ENCODE assay signal across 21 mouse cellular contexts in the genomic region with DNA sequence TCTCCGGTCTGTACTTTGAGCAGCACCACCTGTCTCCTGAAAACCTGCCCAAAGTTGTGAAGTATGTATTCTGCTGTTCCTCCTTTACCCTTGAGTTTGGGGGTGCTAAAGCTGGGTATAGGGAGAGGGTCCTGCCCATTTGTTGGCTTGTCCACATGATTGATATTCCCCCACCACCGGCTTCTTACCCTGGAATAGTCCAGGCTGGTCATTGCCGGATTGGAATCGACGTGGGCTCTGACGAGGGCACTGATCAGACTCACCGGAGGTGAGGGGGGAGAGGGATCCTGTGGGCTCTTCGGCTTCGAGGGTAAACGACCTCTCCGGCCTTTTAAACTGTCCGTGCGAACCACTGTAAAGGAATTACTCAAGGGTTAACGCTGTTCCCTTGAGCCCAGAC. TPM values are rescaled to one million over a fixed set of nuclear protein-coding genes. Genes with fewer than 3 reads are reported as not detected.
DNase-seq lines count a peak whose midpoint lies in the region; ATAC-seq and TF ChIP-seq lines count a peak whose summit lies in the region.
"Had no signal": no experiment of that assay in that cellular context is flagged by ENCODE, and none has a peak within 500 bp of the region (broad histone marks: within the 10 kb centered on the region; RNA-seq: fewer than 3 reads in every experiment).

No protein-coding gene starts in this region.

- ATAC-seq in hindbrain, embryonic 16.5 days = no peak
- no peak for ATAC-seq in hindbrain, embryonic 12.5 days (ENCODE audit: low FRiP score)
- no peak for ATAC-seq in hindbrain, embryonic 15.5 days (ENCODE audit: low FRiP score, low read depth)
- ATAC-seq in neural tube, embryonic 13.5 days (ENCODE audit: low read depth) = no peak
- ATAC-seq in intestine, postnatal 0 days = no peak
- ATAC-seq: Patski had no signal

- intact Hi-C loops in heart, postnatal 36 days (cut with DNase I) = loop anchor here (10.0 kb wide), 1 partner anchor 745 kb away; no protein-coding TSS in a partner anchor

- peak overlapping the region; percentile 13; the same call in 1 of the 2 replicates for H3K4me3 ChIP-seq in hindbrain, embryonic 10.5 days
- no peak overlapping the region for H3K4me3 ChIP-seq in hindbrain, embryonic 16.5 days (ENCODE audit: low read length)
- peak overlapping the region; percentile 8; the same call in 1 of the 2 replicates for H3K4me3 ChIP-seq in hindbrain, embryonic 12.5 days
- H3K4me3 ChIP-seq in hindbrain, embryonic 15.5 days = no peak overlapping the region
- peak overlapping the region; percentile 5; the same call in 1 of the 2 replicates for H3K4me3 ChIP-seq in neural tube, embryonic 13.5 days
- H3K4me3 ChIP-seq in intestine, postnatal 0 days (ENCODE audit: low read depth, low read length) = no peak overlapping the region
- H3K4me3 ChIP-seq: limb, embryonic 15.5 days; liver, embryonic 15.5 days; stomach, embryonic 15.5 days had no signal

- peak; percentile 42 for DNase-seq in hindbrain, embryonic 10.5 days (ENCODE audit: low spot score)
- DNase-seq in thymus, postnatal 25 days = no peak
- DNase-seq in heart, postnatal 36 days = no peak
- DNase-seq: adrenal gland, postnatal 10 days; cerebellum, adult 9-11 months; gastrocnemius, postnatal 10 days; heart, adult 11 months; kidney, adult 18-20 months; lung, postnatal 10 days; right cerebral cortex, postnatal 14 days; thymus, adult 18-20 months had no signal

- H3K4me2 ChIP-seq in hindbrain, embryonic 16.5 days (ENCODE audit: low read length) = no peak overlapping the region
- H3K4me2 ChIP-seq in hindbrain, embryonic 12.5 days (replicated peaks) = peak overlapping the region; percentile 30; the same call in 1 of the 2 replicates
- H3K4me2 ChIP-seq in hindbrain, embryonic 15.5 days = 0 out of 2 replicates have a peak overlapping the region, but pooled peaks have one; percentile 18
- peak overlapping the region; percentile 98 for H3K4me2 ChIP-seq in neural tube, embryonic 13.5 days
- no peak overlapping the region for H3K4me2 ChIP-seq in intestine, postnatal 0 days (replicated peaks; ENCODE audit: low read depth)
- H3K4me2 ChIP-seq: limb, embryonic 15.5 days; liver, embryonic 15.5 days; stomach, embryonic 15.5 days had no signal

- H3K36me3 ChIP-seq in hindbrain, embryonic 10.5 days = no peaks in the 10 kb centered on the region
- no peaks in the 10 kb centered on the region for H3K36me3 ChIP-seq in hindbrain, embryonic 16.5 days (ENCODE audit: control insufficient read depth, insufficient read depth, low read length)
- H3K36me3 ChIP-seq in hindbrain, embryonic 12.5 days = no peaks in the 10 kb centered on the region
- no peaks in the 10 kb centered on the region for H3K36me3 ChIP-seq in hindbrain, embryonic 15.5 days
- no peaks in the 10 kb centered on the region for H3K36me3 ChIP-seq in neural tube, embryonic 13.5 days
- H3K36me3 ChIP-seq in intestine, postnatal 0 days (ENCODE audit: control insufficient read depth, insufficient read depth) = no peaks in the 10 kb centered on the region
- H3K36me3 ChIP-seq: liver, embryonic 15.5 days; stomach, embryonic 15.5 days had no signal

- H3K4me1 ChIP-seq in hindbrain, embryonic 10.5 days (replicated peaks) = peaks cover 48% of the 10 kb centered on the region
- peaks cover 10% of the 10 kb centered on the region for H3K4me1 ChIP-seq in hindbrain, embryonic 16.5 days (ENCODE audit: control insufficient read depth, insufficient read depth, low read depth, low read length)
- H3K4me1 ChIP-seq in hindbrain, embryonic 12.5 days = peaks cover 27% of the 10 kb centered on the region
- H3K4me1 ChIP-seq in hindbrain, embryonic 15.5 days (replicated peaks) = peaks cover 23% of the 10 kb centered on the region
- peaks cover 45% of the 10 kb centered on the region for H3K4me1 ChIP-seq in neural tube, embryonic 13.5 days (replicated peaks)
- H3K4me1 ChIP-seq in intestine, postnatal 0 days (replicated peaks; ENCODE audit: control insufficient read depth, insufficient read depth, low read length) = 0 out of 2 replicates have a peak, but pooled peaks cover 2% of the 10 kb centered on the region
- H3K4me1 ChIP-seq: stomach, embryonic 15.5 days had no signal

- no peak overlapping the region for H3K27ac ChIP-seq in hindbrain, embryonic 10.5 days
- H3K27ac ChIP-seq in hindbrain, embryonic 16.5 days (ENCODE audit: low read depth, low read length) = no peak overlapping the region
- H3K27ac ChIP-seq in hindbrain, embryonic 12.5 days = no peak overlapping the region
- H3K27ac ChIP-seq in hindbrain, embryonic 15.5 days (replicated peaks) = no peak overlapping the region
- H3K27ac ChIP-seq in neural tube, embryonic 13.5 days (replicated peaks) = peak overlapping the region; percentile 38; the same call in 1 of the 2 replicates
- H3K27ac ChIP-seq in intestine, postnatal 0 days (ENCODE audit: low read depth, low read length) = no peak overlapping the region
- H3K27ac ChIP-seq: kidney, postnatal 0 days; limb, embryonic 15.5 days; liver, embryonic 15.5 days; stomach, embryonic 15.5 days had no signal

- TF ChIP-seq CTCF in intestine, postnatal 0 days (IDR thresholded peaks at IDR 0.05; ENCODE audit: low read depth) = no peak

- peaks cover 96% of the 10 kb centered on the region for H3K27me3 ChIP-seq in hindbrain, embryonic 10.5 days (ENCODE audit: insufficient read depth, poor library complexity, severe bottlenecking)
- H3K27me3 ChIP-seq in hindbrain, embryonic 16.5 days (replicated peaks; ENCODE audit: control insufficient read depth, insufficient read depth, low read length) = peaks cover 59% of the 10 kb centered on the region
- peaks cover 85% of the 10 kb centered on the region for H3K27me3 ChIP-seq in hindbrain, embryonic 12.5 days
- peaks cover 78% of the 10 kb centered on the region for H3K27me3 ChIP-seq in hindbrain, embryonic 15.5 days
- peaks cover 93% of the 10 kb centered on the region for H3K27me3 ChIP-seq in neural tube, embryonic 13.5 days
- peaks cover 78% of the 10 kb centered on the region for H3K27me3 ChIP-seq in intestine, postnatal 0 days (replicated peaks; ENCODE audit: control insufficient read depth, insufficient read depth, low read length)
- H3K27me3 ChIP-seq: Patski had no signal

- 2% methylated on average over 14 of the region's 14 CpGs for WGBS in hindbrain, embryonic 10.5 days
- 5% methylated on average over 14 of the region's 14 CpGs for WGBS in hindbrain, embryonic 16.5 days
- WGBS in hindbrain, embryonic 12.5 days = 2% methylated on average over 14 of the region's 14 CpGs
- 3% methylated on average over 14 of the region's 14 CpGs for WGBS in hindbrain, embryonic 15.5 days
- 3% methylated on average over 14 of the region's 14 CpGs for WGBS in neural tube, embryonic 13.5 days
- WGBS in intestine, postnatal 0 days = 39% methylated on average over 14 of the region's 14 CpGs

- H3K9me3 ChIP-seq in hindbrain, embryonic 10.5 days = no peaks in the 10 kb centered on the region; the same call in 1 of the 2 replicates
- no peaks in the 10 kb centered on the region for H3K9me3 ChIP-seq in hindbrain, embryonic 16.5 days (ENCODE audit: control insufficient read depth, low read length)
- H3K9me3 ChIP-seq in hindbrain, embryonic 12.5 days (replicated peaks) = 0 out of 2 replicates have a peak, but pooled peaks cover 4% of the 10 kb centered on the region
- H3K9me3 ChIP-seq in hindbrain, embryonic 15.5 days = no peaks in the 10 kb centered on the region
- H3K9me3 ChIP-seq in neural tube, embryonic 13.5 days = no peaks in the 10 kb centered on the region
- no peaks in the 10 kb centered on the region for H3K9me3 ChIP-seq in intestine, postnatal 0 days (ENCODE audit: control insufficient read depth)
- H3K9me3 ChIP-seq: limb, embryonic 15.5 days; liver, embryonic 15.5 days; stomach, embryonic 15.5 days had no signal

- no peak overlapping the region for H3K9ac ChIP-seq in hindbrain, embryonic 16.5 days (ENCODE audit: low read depth, low read length)
- H3K9ac ChIP-seq in hindbrain, embryonic 12.5 days = no peak overlapping the region
- no peak overlapping the region for H3K9ac ChIP-seq in hindbrain, embryonic 15.5 days
- H3K9ac ChIP-seq in neural tube, embryonic 13.5 days = peak overlapping the region; percentile 27; the same call in 1 of the 2 replicates
- H3K9ac ChIP-seq in intestine, postnatal 0 days (ENCODE audit: low read depth, low read length) = no peak overlapping the region
- H3K9ac ChIP-seq: limb, embryonic 15.5 days; liver, embryonic 15.5 days; stomach, embryonic 15.5 days had no signal

RNA-seq across cellular contexts. Expression of a gene that starts 13.9 kb away (rescaled TPM):
- 6.0 and 9.6 TPM in 2 replicates for polyA plus RNA-seq in hindbrain, embryonic 10.5 days (2016; fragmentation: Nextera tagmentation; extraction: Ambion mirVana)
- polyA plus RNA-seq in hindbrain, embryonic 16.5 days (2015; fragmentation: Nextera tagmentation; extraction: Ambion mirVana) = 15.3 and 19.2 TPM in 2 replicates
- 21.3 and 28.1 TPM in 2 replicates for polyA plus RNA-seq in hindbrain, embryonic 12.5 days (2016; fragmentation: Nextera tagmentation; extraction: Ambion mirVana)
- polyA plus RNA-seq in hindbrain, embryonic 15.5 days (2015; fragmentation: Nextera tagmentation; extraction: Ambion mirVana) = 16.6 and 24.7 TPM in 2 replicates
- 21.8 and 25.1 TPM in 2 replicates for polyA plus RNA-seq in neural tube, embryonic 13.5 days (2015; fragmentation: Nextera tagmentation; extraction: Ambion mirVana)
- 1 to 10 TPM; 1.2 to 4.5 TPM for total RNA-seq in heart, postnatal 36 days (2021)
- polyA plus RNA-seq in intestine, postnatal 0 days (2015; fragmentation: Nextera tagmentation; extraction: Ambion mirVana) = 1.3 and 1.7 TPM in 2 replicates

Comparison
In these comparisons a context has a peak if more than half of its experiments do, and no peak if none do; other contexts are left out.
1. H3K4me3 ChIP-seq: peak in hindbrain, embryonic 10.5 days (single experiment), hindbrain, embryonic 12.5 days (single experiment) and neural tube, embryonic 13.5 days (single experiment); none in hindbrain, embryonic 16.5 days (single experiment), hindbrain, embryonic 15.5 days (single experiment) and intestine, postnatal 0 days (single experiment).
2. H3K4me2 ChIP-seq: peak in hindbrain, embryonic 12.5 days (single experiment), hindbrain, embryonic 15.5 days (single experiment) and neural tube, embryonic 13.5 days (single experiment); none in hindbrain, embryonic 16.5 days (single experiment) and intestine, postnatal 0 days (single experiment).